Mouse (Mus musculus) midbrain, embryonic 12.5 days (tissue): Measurements from ENCODE around the gene Flt4. TPM values are rescaled to one million over a fixed set of nuclear protein-coding genes. Genes with fewer than 3 reads are reported as not detected.
A peak's percentile ranks its signal among the peaks of the same experiment; 100 is the strongest.

Source experiments
- ATAC-seq: fragments of 200-750 bp; cut with Nextera tagmentation; 2 replicates; pipeline ENCODE4 v1.8.0; 2017; ENCODE audit warnings: low read depth, moderate TSS enrichment, moderate library complexity; ENCODE audit not compliant: low FRiP score
- H3K27ac ChIP-seq: fragments of 300-500 bp; sonication (generic); replicated peaks from 2 replicates; pipeline ENCODE4 v1.5.1; 2016; ENCODE audit warnings: mild to moderate bottlenecking
- H3K27me3 ChIP-seq: fragments of 300-500 bp; sonication (generic); 2 replicates; pipeline ENCODE4 v1.6.1; 2016; ENCODE audit warnings: mild to moderate bottlenecking
- H3K36me3 ChIP-seq: fragments of 300-500 bp; sonication (generic); 2 replicates; pipeline ENCODE4 v1.6.1; 2016
- H3K4me1 ChIP-seq: fragments of 300-500 bp; sonication (generic); 2 replicates; pipeline ENCODE4 v1.6.1; 2016
- H3K4me2 ChIP-seq: fragments of 300-500 bp; sonication (generic); replicated peaks from 2 replicates; pipeline ENCODE4 v1.6.1; 2016; ENCODE audit warnings: mild to moderate bottlenecking, moderate library complexity
- H3K4me3 ChIP-seq: fragments of 300-500 bp; sonication (generic); 2 replicates; pipeline ENCODE4 v1.5.1; 2016; ENCODE audit warnings: mild to moderate bottlenecking
- H3K9ac ChIP-seq: fragments of 300-500 bp; sonication (generic); replicated peaks from 2 replicates; pipeline ENCODE4 v1.6.1; 2016; ENCODE audit warnings: mild to moderate bottlenecking, moderate library complexity
- H3K9me3 ChIP-seq: fragments of 300-500 bp; sonication (generic); 2 replicates; pipeline ENCODE4 v1.6.1; 2016; ENCODE audit warnings: mild to moderate bottlenecking
- WGBS: fragments of 180-500 bp; shearing (Covaris S2); methylation state at CpG from one replicate; pipeline ENCODE4 v1.1.7; 2016; 5-methylcytosine and 5-hydroxymethylcytosine counted together
- polyA plus RNA-seq: library from polyadenylated mRNA; unstranded; fragments of >200 nt; fragmentation: Nextera tagmentation; extraction: Ambion mirVana; gene quantifications from 2 replicates; pipeline ENCODE4 v1.2.1, GENCODE M21; 2016

The Flt4 gene
- polyA plus RNA-seq, 1 experiment from 2014 or later, result 2.1 TPM

GRCm38 (mm10) chr11:49650994-49651761, 42.1 kb downstream of the Flt4 start:
- H3K36me3 ChIP-seq, result no peaks in the 10 kb centered on the region
- WGBS, result 78% methylated on average over 16 of the region's 16 CpGs
- no peaks in the 10 kb centered on the region for H3K9me3 ChIP-seq
- no peaks in the 10 kb centered on the region for H3K27me3 ChIP-seq
- H3K4me1 ChIP-seq, result peaks cover 2% of the 10 kb centered on the region; the same call in 1 of the 2 replicates
- no peak overlapping the region for H3K4me3 ChIP-seq
- no peak overlapping the region for H3K9ac ChIP-seq
- no peak for ATAC-seq
- H3K27ac ChIP-seq, result no peak overlapping the region
- no peak overlapping the region for H3K4me2 ChIP-seq

DNA sequence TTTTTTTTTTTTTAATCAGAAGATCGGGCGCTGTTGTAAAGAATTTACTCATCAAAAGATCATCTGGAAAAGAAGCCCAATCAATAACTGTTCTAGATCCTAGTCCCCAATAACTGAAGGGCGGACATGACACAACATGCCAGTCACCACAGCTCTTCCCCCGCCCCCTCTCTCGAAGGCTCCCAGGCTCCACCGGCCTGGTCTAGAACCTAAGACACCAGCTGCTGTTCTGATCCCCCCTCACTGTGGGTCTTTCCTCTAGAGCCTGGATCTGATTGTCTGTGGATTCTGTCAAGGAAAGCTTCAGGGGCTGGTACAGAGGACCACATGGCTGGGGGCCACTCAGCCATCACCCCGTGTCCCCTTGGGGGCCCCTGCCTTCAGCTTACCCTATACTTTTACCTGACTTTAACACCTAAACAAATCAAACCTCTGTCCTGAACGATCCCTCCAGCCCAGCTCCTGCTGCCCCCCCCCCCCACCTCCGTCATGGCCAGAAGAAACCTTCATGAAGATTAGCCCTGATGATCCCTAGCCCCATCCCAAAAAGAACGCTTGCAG, 42.8 kb downstream of the Flt4 start:
- Histone ChIP-seq H3K4me1 (peaks cover 2% of the 10 kb centered on the region; the same call in 1 of the 2 replicates), H3K27ac (no peak overlapping the region), H3K4me3 (no peak overlapping the region), H3K36me3 (no peaks in the 10 kb centered on the region), H3K9ac (no peak overlapping the region), H3K9me3 (no peaks in the 10 kb centered on the region), H3K27me3 (no peaks in the 10 kb centered on the region), H3K4me2 (no peak overlapping the region)
- WGBS, result 88% methylated on average over 10 of the region's 10 CpGs
- ATAC-seq, result peak; percentile 64

DNA sequence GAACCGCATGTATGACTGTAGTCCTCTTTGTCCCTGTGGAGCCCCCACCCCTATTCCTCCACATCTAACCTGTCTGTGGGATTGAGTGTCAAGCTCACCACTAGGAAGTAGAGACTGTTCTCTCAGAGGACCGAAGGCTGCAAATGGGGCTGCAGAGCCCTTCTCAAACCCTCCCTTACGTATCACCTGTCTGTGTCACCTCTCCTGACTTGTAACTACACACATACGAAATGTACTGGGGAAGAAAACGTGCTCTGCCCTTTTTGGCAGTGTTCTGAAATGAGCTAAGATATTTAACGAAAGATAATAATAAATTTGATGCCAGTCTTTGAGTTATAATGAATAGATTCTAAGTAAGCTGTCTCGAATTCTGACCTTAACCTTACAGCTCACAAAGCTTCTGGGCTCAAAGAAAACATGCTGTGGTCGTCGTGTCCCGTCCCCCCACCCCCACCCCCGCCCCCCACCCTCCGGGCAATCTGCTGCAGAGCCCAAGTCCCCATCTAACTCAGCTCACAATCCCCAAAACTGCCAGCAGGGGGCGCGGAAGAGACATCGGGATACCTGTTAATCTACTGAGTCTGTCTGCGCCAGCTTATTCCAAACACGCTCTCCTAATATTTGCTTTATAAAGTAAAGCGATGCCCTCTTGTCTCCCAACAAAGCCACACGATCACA, 43.5 kb downstream of the Flt4 start:
- Histone ChIP-seq H3K4me1 (peaks cover 2% of the 10 kb centered on the region; the same call in 1 of the 2 replicates), H3K27me3 (no peaks in the 10 kb centered on the region), H3K36me3 (no peaks in the 10 kb centered on the region), H3K9me3 (no peaks in the 10 kb centered on the region), H3K27ac (no peak overlapping the region), H3K9ac (no peak overlapping the region), H3K4me2 (peak overlapping the region; percentile 37), H3K4me3 (no peak overlapping the region)
- WGBS, result 27% methylated on average over 18 of the region's 19 CpGs
- ATAC-seq, result peak; percentile 59; the same call in 1 of the 2 replicates

- no peak overlapping the region for H3K4me3 ChIP-seq
- ATAC-seq, result peak; percentile 31; the same call in 1 of the 2 replicates
- no peak overlapping the region for H3K9ac ChIP-seq
- WGBS, result 41% methylated on average over 11 of the region's 11 CpGs
- no peaks in the 10 kb centered on the region for H3K9me3 ChIP-seq
- peaks cover 2% of the 10 kb centered on the region; the same call in 1 of the 2 replicates for H3K4me1 ChIP-seq
- H3K4me2 ChIP-seq, result peak overlapping the region; percentile 37
- H3K27me3 ChIP-seq, result no peaks in the 10 kb centered on the region
- H3K36me3 ChIP-seq, result no peaks in the 10 kb centered on the region
- H3K27ac ChIP-seq, result no peak overlapping the region
These were observed 44.0 kb downstream of the Flt4 start for GRCm38 (mm10) chr11:49653079-49653408.

GRCm38 (mm10) chr11:49654651-49655050, 45.6 kb downstream of the Flt4 start:
- Histone ChIP-seq H3K36me3 (no peaks in the 10 kb centered on the region), H3K4me2 (no peak overlapping the region), H3K4me1 (peaks cover 2% of the 10 kb centered on the region; the same call in 1 of the 2 replicates), H3K4me3 (no peak overlapping the region), H3K9me3 (no peaks in the 10 kb centered on the region), H3K27ac (no peak overlapping the region), H3K27me3 (no peaks in the 10 kb centered on the region), H3K9ac (no peak overlapping the region)
- 86% methylated on average over 5 of the region's 5 CpGs for WGBS
- no peak for ATAC-seq

GRCm38 (mm10) chr11:49655501-49655900, 46.4 kb downstream of the Flt4 start:
- no peak for ATAC-seq
- no peaks in the 10 kb centered on the region for H3K9me3 ChIP-seq

DNA sequence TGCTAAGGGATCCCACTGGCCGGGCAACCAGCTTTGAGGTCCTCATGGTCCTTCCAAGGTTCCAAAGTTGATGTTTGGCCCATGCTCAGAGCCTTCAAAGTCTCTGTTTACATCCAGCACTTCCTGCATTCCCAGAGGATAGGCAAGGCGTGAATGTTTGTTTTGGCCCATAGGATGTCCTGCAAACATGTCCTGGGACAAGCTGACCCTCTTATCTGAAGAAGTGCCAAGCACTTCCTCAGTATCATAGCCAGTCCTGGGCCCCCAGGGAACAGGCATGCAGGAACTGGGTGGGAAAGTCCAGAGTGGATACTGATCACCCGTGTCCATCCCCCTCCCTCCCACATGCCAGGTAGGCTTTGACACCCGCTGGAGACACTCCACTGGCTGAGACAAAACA, 49.0 kb downstream of the Flt4 start:
- no peak overlapping the region for H3K4me2 ChIP-seq
- WGBS, result 82% methylated on average over 4 of the region's 4 CpGs
- no peak overlapping the region for H3K4me3 ChIP-seq
- no peak overlapping the region for H3K9ac ChIP-seq
- no peaks in the 10 kb centered on the region for H3K36me3 ChIP-seq
- H3K9me3 ChIP-seq, result no peaks in the 10 kb centered on the region
- H3K27me3 ChIP-seq, result no peaks in the 10 kb centered on the region
- no peak overlapping the region for H3K27ac ChIP-seq
- no peak for ATAC-seq
- peaks cover under 1% of the 10 kb centered on the region; the same call in 1 of the 2 replicates for H3K4me1 ChIP-seq

More at GRCm38 (mm10) chr11:49655501-49655900, 46.4 kb downstream of the Flt4 start:
- no peak overlapping the region for H3K4me2 ChIP-seq
- no peak overlapping the region for H3K27ac ChIP-seq
- H3K27me3 ChIP-seq, result no peaks in the 10 kb centered on the region
- no peak overlapping the region for H3K4me3 ChIP-seq
- peaks cover 2% of the 10 kb centered on the region; the same call in 1 of the 2 replicates for H3K4me1 ChIP-seq
- no peaks in the 10 kb centered on the region for H3K36me3 ChIP-seq
- no peak overlapping the region for H3K9ac ChIP-seq

DNA sequence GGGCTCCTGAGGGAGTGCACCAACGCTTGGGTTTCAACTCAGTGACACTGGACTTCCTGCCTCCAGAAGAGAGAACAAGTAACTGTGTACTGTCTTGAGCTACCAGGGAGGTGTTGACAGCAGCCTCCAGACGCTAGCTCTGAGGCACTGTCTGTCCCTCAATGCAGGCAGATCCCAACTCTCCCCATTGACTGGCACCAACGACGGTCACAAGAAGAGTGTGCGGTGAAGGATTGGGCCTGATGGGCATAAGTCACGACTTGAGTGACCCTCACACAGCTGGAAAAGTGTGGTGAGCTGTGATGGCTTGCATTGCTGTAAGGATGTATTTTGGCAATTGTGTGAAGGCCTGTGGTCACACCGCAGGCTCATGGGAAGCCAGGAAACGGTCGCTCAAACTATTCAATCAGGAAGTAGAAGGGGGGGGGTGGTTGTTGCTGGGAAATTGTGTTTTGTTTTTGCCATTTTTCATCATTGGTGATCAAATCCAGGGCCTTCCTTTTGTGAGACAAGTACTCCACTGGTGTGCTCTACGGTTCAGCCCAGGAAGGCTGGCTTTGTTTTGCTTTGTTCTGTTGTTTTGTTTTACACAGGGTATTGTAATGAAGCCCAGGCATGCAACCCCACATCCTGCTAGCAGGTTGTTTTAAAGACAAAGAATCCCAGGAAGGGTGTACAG, 49.9 kb downstream of the Flt4 start:
- no peaks in the 10 kb centered on the region for H3K36me3 ChIP-seq
- ATAC-seq, result no peak
- H3K4me3 ChIP-seq, result no peak overlapping the region
- no peak overlapping the region for H3K9ac ChIP-seq
- 75% methylated on average over 10 of the region's 10 CpGs for WGBS
- H3K4me2 ChIP-seq, result no peak overlapping the region
- H3K27me3 ChIP-seq, result no peaks in the 10 kb centered on the region
- H3K4me1 ChIP-seq, result no peaks in the 10 kb centered on the region
- H3K9me3 ChIP-seq, result no peaks in the 10 kb centered on the region
- no peak overlapping the region for H3K27ac ChIP-seq

- no peaks in the 10 kb centered on the region for H3K4me1 ChIP-seq
- H3K9ac ChIP-seq, result no peak overlapping the region
- 75% methylated on average over 7 of the region's 7 CpGs for WGBS
- no peaks in the 10 kb centered on the region for H3K27me3 ChIP-seq
- H3K4me3 ChIP-seq, result no peak overlapping the region
- no peaks in the 10 kb centered on the region for H3K36me3 ChIP-seq
- H3K9me3 ChIP-seq, result no peaks in the 10 kb centered on the region
- H3K4me2 ChIP-seq, result no peak overlapping the region
- ATAC-seq, result no peak
- H3K27ac ChIP-seq, result no peak overlapping the region
These were observed 50.4 kb downstream of the Flt4 start for GRCm38 (mm10) chr11:49659470-49659799.

- ATAC-seq, result no peak
- no peak overlapping the region for H3K4me2 ChIP-seq
- WGBS, result 62% methylated on average over 15 of the region's 15 CpGs
These were observed 53.3 kb downstream of the Flt4 start for GRCm38 (mm10) chr11:49662292-49662780.

DNA sequence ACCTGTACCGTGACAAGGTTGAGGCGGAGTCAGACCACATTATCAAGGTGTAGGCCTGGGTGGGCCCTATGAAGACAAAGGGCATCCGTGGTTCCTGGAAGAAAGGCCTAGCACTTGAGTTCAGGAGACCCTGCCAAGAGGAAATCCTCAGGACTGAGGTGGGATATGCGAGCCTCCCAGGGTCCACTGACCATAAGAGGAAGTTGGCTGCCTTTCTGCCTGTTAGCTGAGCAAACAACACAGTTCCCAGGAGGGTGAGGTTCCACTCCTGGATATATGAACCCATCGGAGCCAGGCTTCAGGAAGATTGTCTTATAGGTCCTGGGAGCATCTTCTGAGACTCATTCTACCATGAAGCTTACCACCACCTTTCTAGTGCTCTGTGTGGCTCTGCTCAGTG, 54.2 kb downstream of the Flt4 start, which contains the start of gene Scgb3a1:
Gene Scgb3a1, plus strand, starts transcription at position 301 of the 400 bp plus-strand sequence.
- no peaks in the 10 kb centered on the region for H3K9me3 ChIP-seq
- H3K27ac ChIP-seq, result no peak within 1 kb of the TSS
- H3K36me3 ChIP-seq, result peaks cover 2% of the 10 kb centered on the region; the same call in 1 of the 2 replicates
- no peak within 1 kb of the TSS for H3K4me3 ChIP-seq
- H3K9ac ChIP-seq, result no peak within 1 kb of the TSS
- no peaks in the 10 kb centered on the region for H3K27me3 ChIP-seq
- 89% methylated on average over 5 of the region's 5 CpGs for WGBS
- H3K4me1 ChIP-seq, result no peaks in the 10 kb centered on the region
- no peak within 1 kb of the TSS for H3K4me2 ChIP-seq
- ATAC-seq, result no peak

More at GRCm38 (mm10) chr11:49662292-49662780, 53.3 kb downstream of the Flt4 start:
- Histone ChIP-seq H3K9me3 (no peaks in the 10 kb centered on the region), H3K9ac (no peak overlapping the region), H3K27me3 (no peaks in the 10 kb centered on the region), H3K4me3 (no peak overlapping the region), H3K4me1 (no peaks in the 10 kb centered on the region), H3K27ac (no peak overlapping the region), H3K36me3 (no peaks in the 10 kb centered on the region)
